Mouse (Mus musculus) ES-E14 (cell line): ENCODE results near the gene Pgp.

Experiments
- CHD2 ChIP-seq: IDR thresholded peaks from 2 replicates; pipeline ENCODE4 v1.6.1; 2014; ENCODE audit warnings: mild to moderate bottlenecking, low read depth, low read length, inconsistent platforms
- MAFK ChIP-seq: IDR thresholded peaks from 2 replicates; pipeline ENCODE4 v1.6.1; 2014; ENCODE audit warnings: mild to moderate bottlenecking, low read depth, low read length, inconsistent platforms; ENCODE audit not compliant: insufficient read depth
- ZC3H11A ChIP-seq: IDR thresholded peaks from 2 replicates; pipeline ENCODE4 v1.6.1; 2012; ENCODE audit warnings: low read depth, mild to moderate bottlenecking, inconsistent platforms, low read length, borderline replicate concordance
- ZNF384 ChIP-seq: IDR thresholded peaks from 2 replicates; pipeline ENCODE4 v1.6.1; 2012; ENCODE audit warnings: low read depth, low read length, inconsistent platforms

- no peak for TF ChIP-seq ZC3H11A
- TF ChIP-seq ZNF384 = no peak
- no peak for TF ChIP-seq CHD2
- no peak for TF ChIP-seq MAFK
Measured at GRCm38 (mm10) chr17:24462932-24463331, 7.3 kb upstream of the Pgp start.
